8 mouse cellular contexts compared by ENCODE assay signal in genomic region chr5:119741116-119741515, GRCm38 (mm10).
DNase-seq lines count a peak whose midpoint lies in the region; ATAC-seq lines count a peak whose summit lies in the region.

No protein-coding gene starts in this region.

- H3K27ac ChIP-seq in lung, embryonic 16.5 days (ENCODE audit: low read length) = no peak overlapping the region

- WGBS in lung, embryonic 16.5 days = 6% methylated on average over 6 of the region's 6 CpGs

- H3K36me3 ChIP-seq in lung, embryonic 16.5 days (ENCODE audit: control insufficient read depth, insufficient read depth, low read length) = no peaks in the 10 kb centered on the region

- H3K4me3 ChIP-seq in lung, embryonic 16.5 days (ENCODE audit: low read length) = no peak overlapping the region

- H3K4me2 ChIP-seq in lung, embryonic 16.5 days (ENCODE audit: low read depth, low read length) = peak overlapping the region; percentile 36

- peak; percentile 71 for ATAC-seq in lung, embryonic 16.5 days (ENCODE audit: low read depth)

- peak; percentile 41 to 76 for DNase-seq in heart, adult 18-20 months
- DNase-seq in heart, adult 11 months = no peak
- DNase-seq in R1 (ENCODE audit: low read depth, low spot score) = peak; percentile 87
- peak; percentile 76 to 80 for DNase-seq in cerebellum, postnatal 10 days
- peak; percentile 53 for DNase-seq in gastrocnemius, postnatal 10 days
- DNase-seq in kidney, postnatal 36 days = peak; percentile 28 to 68
- DNase-seq in right cerebral cortex, postnatal 14 days = peak; percentile 52

- H3K27me3 ChIP-seq in lung, embryonic 16.5 days (ENCODE audit: control insufficient read depth, insufficient read depth, low read depth, low read length) = no peaks in the 10 kb centered on the region

- H3K9me3 ChIP-seq in lung, embryonic 16.5 days (ENCODE audit: control insufficient read depth, low read length) = no peaks in the 10 kb centered on the region

- 0 out of 2 replicates have a peak, but pooled peaks cover 9% of the 10 kb centered on the region for H3K4me1 ChIP-seq in lung, embryonic 16.5 days (replicated peaks; ENCODE audit: control insufficient read depth, insufficient read depth, low read length)

- no peak overlapping the region; the same call in 1 of the 2 replicates for H3K9ac ChIP-seq in lung, embryonic 16.5 days (ENCODE audit: low read length)
